Mouse (Mus musculus) layer of hippocampus, adult 9-10 months (tissue): ENCODE measurements around the gene Hbq1b.
A peak's percentile ranks its signal among the peaks of the same experiment; 100 is the strongest.

Experiments used
- DNase-seq: peaks from one replicate; pipeline ENCODE4 v3.0.0; 2022; ENCODE audit warnings: low spot score

The Hbq1b gene

DNA sequence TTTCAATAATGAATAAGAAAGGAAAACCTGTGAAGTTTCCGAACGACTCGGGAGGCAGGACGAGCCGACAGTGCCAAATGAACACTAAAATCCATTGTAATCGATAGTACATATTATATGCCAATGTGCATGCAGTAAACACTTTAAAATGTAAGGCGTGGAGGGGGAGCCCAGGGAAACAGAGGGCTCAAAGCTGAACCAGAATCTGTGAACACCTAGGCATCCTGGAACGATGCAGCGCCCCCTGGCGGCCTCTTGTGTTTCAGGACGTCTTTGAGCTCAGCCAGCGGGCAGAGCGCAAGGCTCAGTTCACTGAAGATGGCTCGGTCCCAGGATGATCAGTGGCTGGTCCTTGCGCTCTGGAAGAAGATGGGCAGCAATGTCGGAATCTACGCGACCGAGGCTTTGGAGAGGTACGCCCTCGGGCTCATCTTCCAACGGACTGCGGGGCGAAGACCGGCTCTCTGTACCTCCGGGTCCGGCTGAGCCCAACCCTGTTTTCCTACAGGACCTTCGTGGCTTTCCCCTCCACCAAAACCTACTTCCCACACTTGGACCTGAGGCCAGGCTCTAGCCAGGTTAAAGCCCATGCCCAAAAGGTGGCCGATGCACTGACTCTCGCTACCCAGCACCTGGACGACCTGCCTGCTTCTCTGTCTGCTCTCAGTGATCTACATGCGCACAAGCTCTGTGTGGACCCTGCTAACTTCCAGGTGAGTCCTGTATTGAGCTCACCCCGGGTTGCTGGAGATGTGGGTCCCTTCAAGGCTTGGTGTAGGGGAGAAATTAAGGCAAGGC is at the start of gene Hbq1b:
Gene Hbq1b, plus strand, starts transcription at position 271 of the 798 bp plus-strand sequence.
- DNase-seq: peak; percentile 78

DNA sequence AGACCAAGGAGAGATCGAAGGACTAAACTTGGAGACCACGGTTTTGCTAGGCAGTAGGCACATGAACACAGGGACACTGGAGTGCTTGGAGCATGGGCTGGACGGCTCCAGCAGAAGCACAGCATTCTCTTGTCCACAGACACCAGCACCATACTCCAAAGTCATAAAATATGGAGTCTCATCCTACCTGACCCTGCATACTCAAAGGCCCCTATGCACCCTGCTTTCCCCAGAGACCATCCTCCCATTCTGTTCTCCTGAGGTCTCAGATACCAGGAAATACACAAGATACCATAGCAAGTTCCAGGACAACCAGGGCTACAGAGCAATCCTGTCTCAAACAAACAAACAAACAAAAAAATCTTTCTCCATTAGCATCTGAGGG is 49.4 kb upstream of the Hbq1b start:
- DNase-seq: no peak

DNA sequence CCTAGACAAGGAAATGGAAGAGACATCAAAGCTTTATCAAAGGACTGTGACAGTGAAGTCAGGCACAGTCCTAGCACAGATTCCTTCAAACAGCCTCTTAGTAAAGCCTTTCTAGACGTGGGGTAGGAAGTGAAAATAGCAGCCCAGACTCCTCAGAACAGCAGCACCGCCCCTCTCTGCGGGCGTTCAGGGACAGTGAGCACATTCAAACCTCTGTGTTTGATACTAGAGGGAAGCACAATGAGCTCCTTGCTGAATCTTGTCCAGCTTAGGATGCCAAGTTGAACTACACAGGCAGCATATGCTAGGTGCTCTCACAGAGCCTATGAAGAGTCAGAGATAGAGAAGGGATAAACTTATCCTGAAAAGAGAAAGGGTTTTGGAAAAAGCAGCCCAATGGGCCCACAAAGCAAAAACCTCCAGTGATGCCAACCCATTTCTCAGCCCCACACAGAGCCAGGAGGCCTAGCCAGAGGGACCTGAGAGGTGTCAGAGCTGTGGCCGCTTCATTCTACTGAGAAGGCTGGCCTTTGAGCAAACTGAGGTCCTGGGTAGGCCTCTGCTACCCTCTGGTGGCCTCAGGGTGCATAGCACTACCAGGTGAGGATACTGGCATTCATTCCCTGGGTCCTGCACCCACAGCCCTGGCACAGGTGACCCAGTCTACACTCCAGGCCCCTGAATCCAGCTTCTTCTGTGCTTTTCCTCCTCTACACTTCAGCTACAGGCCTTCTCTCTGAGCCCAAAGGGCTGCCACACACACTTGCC is 48.5 kb upstream of the Hbq1b start:
- DNase-seq: no peak

DNA sequence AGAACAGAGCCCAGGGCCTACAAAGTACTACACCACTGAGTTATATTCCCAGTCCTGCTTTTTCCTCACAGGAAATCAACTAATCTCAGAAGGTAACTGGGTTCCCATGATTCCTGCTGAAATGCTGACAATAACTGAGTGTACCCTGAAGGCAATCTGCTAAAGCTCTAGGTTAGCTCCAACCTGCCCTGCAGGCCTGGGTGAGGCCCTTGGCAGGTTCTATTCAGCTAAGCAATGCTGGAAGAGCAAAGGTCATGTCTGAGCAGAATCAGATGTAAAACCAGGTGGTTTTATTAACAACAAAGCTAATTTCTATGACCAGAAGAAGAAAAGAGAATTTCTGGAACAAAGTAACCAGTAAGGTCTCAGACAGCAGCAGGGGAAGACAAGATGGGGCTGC is 45.4 kb upstream of the Hbq1b start:
- DNase-seq: no peak

DNA sequence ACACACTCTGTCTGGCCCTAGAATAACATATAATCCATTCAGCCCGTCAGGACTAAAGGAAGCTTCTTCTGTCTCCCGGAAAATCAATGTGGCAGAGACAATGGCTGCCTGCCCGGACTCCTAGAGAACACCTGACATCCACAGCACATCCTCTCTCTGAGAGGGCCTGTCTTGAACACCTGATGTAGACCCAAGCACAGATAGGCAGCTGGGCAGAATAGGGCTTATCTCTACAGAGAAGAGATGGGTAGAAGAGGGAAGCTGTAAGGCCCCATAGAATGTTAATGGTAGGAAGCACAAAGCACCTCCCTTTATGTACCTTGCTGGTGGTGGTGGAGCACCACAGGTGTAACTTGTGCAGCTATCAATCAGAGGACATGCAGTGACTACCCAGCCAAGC is 44.6 kb upstream of the Hbq1b start:
- no peak for DNase-seq

DNA sequence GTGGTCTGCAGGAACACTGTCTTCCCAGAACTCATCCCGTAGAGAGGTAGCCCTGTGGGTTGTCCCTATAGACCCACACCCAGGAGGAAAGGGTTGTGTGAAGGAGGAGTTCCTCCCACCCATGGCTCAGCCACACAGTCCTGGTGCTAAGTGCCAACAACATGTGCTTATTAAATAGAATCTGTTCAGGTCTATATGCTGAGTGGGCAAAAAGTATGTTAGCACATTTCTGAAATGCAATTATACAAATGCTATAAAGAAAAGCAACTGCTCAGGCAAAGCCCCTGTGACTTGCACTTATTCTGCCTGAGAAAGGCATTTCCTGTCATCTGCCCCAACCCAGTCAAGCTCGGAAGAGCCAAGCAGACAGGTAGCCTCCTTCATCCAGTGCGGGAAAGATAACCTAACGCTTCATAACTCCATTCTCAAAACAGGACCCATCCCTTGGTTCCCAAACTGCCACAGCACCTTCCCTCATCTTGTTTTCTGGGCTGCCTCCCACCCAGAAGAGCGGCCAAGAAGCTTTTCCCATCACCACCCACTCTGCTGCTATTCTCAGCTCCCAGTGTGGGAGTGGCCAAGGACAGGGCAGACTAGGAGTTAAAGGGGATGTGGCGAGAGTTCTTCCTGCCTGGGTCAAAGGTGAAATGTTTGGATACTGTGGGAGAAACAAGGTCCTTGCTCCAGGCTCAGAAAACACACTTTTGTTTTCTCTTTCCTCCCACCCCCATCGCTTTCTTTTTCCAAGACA is 43.4 kb upstream of the Hbq1b start:
- no peak for DNase-seq

DNA sequence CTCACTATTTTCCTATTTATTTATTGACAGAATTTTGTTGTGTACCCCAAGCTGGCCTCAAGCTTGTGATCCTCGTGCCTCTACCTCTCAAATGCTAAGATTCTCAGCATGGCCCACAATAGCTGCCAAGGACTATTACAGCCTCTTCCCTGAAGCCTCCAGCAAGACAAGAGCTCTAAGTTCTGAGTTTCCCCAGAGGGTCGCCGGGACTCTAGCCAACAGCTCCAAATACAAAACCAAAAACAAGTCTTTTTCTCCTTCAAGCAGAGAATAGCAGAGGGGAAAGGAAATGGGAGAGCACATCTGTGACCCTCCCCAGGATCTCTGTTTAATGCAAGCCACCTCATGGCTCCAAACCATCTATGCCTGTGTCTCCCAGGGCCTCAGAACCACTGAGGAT is 42.7 kb upstream of the Hbq1b start:
- no peak for DNase-seq

DNA sequence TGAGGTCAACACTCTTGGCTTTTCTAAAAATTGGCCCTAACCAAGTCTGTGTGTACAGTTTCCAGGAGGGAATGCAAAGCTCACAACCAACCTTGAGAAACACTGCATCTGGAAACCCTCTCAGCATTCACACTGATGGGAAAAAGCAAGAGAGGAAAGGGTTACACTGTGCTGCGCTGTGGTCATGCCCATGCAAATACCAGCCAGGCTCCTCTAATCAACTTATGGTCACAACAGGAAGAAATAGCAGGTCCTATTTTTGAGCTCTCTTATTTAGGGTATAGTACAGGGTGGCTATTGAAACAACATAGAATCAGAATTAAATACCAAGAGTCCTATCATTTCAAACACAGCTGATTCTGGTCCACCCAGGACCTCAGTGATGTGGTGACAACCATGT is 42.1 kb upstream of the Hbq1b start:
- DNase-seq: no peak

DNA sequence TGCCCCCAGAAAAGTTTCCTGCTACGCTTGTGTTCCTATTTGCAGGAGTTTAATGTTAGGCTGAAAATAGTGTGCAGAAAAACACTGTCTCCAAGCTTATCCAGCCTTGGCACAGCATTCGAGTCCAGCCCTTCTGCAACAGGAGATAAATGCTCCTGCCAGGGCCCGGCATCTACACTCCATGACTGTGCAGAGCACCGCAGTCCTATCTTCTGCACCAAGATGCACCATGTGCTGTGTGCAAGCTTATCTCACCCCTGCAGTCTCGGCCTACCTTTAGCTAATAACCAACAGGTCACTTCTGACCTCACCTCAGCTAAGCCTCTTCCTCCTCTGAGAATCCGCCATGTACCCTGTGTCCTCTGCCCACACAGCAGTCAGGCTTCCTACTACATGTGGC is 41.2 kb upstream of the Hbq1b start:
- no peak for DNase-seq

DNA sequence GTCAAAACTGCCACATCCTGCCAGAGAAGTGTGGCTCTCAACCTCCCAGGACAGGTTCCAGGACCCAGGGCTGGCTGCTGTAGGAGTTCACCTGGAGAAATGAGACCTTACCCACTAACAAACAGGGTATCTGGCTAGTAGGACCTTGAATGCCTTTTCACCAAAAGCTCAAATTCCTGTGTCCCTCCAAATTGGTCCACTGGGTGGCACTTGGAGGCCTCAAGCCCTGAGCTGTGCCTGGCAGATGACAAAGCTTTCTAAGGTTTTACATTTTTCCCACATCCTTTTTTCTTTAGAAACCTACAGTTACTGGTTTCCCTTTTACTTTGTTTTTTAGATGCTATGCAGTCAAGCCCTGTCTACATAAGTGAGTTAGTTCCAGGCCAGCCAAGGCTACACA is 39.7 kb upstream of the Hbq1b start:
- no peak for DNase-seq

DNA sequence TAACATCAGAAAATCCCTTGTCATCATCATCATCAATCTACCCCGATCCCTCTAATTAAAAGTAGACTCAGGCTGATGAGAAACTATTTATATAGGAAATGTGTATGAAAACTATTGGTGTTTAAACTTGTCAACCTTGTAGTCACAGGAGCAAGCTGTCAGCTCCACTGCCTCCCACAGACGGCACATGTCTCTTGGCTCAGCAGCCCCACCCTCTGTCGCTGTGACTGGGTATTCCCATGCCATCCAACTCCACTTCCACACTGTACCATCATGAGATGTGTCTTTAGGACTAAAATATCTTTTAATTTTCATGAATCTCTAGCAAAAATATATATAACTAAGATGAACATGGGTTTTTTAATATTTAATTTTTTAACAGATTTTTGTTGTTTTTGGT is 38.4 kb upstream of the Hbq1b start:
- no peak for DNase-seq

DNA sequence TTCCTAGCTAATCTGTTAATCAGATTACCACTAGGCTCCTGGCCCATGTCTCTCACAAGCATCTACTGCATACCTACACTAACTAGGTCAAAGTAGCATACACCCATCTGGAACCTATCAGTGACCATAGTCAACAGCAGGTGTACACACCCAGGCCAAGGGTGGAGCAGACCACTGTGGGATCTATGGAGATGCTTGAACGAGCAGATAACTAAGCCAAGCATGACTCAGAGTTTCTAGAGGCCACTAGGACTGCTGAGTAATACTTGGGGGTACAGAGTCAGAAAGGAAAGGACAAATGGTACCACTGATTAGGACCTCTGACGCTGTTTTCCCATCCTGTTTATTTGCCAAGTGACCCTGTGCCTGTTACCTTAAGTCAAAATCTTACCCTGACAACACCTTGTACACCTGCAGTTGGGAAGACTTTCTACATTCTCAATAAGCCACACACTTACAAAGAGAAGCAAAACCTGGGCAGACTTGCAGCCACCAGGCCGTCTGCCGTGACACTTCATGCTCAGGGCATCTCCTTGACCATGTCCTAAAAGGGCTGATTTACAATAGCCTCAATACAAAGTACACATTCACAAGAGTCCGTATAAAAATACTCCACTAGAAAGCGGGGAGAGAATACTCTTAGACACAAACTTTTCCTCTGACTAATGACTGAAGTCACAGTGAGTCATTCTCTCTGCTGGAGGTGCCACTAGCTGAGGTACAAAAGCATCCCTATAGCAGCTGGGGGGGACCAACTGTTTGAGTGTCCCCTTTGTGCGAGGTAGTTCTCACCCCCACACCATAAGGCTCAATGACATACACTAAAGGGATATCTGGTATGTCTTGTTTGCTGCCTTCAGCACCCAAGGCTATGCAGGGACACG is 35.6 kb upstream of the Hbq1b start:
- no peak for DNase-seq

DNA sequence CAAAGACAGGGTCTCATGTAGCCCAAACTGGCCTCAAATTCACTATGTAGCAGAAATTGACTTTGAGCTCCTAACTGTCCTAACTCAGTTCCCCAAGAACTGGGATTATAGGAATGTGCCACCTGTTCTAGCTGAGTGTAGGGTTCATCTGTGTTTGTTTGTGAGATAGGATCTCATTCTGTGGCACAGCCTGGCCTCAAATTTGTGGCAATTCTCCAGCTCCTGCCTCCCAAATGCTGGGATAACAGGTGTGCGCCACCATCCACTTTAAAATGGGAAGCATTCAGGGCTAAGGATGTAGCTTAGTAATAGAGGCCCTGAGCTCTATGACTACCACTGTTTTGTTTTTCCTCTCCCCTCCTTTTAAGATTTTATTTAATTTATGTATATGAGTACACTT is 33.6 kb upstream of the Hbq1b start:
- DNase-seq: no peak

DNA sequence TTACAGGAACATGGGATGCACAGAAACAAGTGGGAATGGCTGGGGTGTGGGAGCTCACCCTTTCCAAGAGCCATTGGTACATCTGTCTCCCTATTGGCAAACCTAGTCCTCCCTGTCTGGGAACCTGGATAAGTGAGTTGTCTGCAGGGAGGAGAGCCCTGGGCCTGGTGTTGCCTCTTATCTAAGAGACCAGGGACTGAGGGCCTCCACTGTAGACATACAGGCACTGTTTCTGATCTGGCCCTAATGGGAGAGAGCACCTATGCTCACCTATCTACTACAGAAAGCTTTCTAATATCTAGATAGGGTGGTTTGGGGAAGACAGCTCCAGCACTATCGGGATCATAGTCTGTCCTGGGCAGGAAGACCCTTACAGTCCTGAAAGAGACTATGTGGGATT is 30.6 kb upstream of the Hbq1b start:
- DNase-seq: no peak

DNA sequence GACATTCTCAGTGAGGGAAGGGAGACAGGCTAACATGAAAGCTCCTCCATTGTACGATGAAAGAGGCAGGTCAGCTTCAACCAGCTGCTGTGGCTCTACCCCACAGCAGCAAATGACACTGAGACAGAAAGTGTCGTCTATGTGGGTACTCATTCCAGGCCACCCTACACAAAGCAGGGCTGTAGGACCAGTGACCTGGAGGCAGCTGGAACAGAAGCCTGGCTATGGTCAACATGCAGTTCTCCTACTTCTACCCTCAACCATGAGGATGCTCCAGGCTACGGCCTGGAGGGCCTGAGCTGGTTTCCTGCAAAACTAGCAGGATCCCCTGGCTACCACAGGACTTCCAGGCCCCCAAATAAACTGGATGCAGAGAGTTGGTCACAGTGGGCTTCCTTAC is 30.2 kb upstream of the Hbq1b start:
- no peak for DNase-seq

DNA sequence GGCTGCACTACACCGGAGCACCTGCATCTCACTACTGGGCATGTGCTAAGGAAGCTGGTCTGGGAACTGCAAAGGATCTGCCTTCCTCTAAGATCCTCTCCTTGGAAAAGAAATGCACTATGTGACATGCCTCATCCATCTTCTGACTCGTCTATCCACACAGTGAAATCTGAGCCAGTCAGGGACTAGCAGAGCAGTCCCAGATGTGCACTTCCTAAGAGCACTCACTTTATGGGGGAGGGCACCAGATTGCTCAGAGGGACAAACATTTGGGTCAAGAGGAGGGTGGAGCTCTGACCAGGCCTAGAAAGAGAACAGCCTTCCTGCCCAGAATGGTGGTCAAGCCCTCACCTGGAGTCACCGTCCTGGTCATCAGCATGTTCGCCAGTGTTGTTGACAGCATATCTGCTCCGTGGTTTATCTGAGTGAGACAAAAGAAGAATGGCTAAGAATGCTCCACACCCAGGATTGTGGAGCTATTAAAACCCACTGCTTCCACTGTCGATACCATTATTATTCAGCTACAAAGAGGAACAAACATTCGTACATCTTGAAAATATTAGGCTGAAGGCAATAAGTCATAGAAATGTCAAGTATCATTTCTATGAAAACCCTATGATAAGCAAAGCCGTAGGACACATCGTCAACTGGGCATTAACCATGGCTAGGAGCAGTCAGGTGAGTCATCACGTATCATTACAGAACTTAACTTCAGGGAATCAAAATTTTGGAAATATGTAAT is 23.9 kb upstream of the Hbq1b start:
- DNase-seq: no peak

DNA sequence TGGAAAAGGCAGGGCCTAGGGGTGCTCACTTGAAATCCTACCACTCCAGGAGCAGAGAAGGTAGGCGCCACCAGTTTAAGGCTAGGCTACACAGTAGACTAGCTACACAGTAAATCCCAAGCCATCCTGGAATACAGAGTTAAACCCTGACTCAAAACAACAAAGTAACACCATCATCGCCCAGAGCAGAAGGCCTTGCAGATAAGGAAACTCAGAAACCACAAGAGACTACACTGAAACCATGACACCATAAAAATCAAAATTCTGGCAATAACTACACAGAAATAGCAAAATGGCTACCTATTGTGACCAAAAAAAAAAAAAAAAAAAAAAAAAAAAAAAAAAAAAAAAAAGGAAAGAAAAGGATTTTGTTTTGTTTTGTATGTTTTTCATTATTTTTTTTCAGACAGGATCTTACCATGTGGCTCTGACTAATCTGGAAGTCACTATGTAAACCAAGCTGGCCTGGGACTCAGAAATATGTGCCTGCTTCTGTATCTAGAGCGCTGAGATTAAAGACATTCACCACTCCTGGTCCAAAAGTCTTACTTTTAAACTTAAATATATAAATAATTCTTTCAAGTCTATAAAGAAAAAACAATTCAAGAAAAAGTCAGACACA is 21.5 kb upstream of the Hbq1b start:
- no peak for DNase-seq

DNA sequence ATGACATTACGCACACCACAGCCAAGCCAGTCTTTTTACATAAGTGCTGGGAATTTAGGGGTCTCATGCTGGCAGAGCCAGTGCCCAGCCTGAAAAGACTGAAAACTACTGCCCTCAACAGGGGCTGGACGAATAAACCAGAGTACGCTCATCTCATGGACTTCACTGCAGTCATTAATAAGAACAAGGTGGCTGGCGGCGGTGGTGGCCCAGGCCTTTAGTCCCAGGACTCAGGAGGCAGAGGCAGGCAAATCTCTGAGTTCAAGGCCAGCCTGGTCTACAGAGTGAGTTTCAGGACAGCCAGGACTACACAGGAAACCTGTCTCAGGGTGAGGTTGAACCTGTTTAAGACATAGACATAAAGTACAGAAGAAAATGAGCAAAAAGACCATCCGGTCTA is 20.6 kb upstream of the Hbq1b start:
- DNase-seq: no peak

DNA sequence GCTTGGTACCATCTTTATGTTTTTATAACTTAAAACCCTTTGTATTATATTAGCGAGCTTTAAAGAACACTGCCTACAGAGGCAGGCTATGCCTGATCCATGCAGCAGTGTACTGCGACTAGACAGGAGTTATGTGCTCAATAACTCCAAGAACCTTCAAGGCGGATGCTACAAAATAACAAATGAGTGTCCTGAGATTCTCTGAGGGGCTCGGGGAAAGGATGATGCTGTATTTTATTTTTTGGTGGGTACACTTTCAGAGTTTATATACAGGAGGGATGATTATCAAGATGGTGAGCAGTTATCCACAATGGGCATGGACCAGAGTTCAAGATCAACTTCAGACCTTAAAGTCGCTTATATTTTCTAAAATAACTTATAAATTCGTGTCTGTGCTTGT is 20.0 kb upstream of the Hbq1b start:
- DNase-seq: no peak

DNA sequence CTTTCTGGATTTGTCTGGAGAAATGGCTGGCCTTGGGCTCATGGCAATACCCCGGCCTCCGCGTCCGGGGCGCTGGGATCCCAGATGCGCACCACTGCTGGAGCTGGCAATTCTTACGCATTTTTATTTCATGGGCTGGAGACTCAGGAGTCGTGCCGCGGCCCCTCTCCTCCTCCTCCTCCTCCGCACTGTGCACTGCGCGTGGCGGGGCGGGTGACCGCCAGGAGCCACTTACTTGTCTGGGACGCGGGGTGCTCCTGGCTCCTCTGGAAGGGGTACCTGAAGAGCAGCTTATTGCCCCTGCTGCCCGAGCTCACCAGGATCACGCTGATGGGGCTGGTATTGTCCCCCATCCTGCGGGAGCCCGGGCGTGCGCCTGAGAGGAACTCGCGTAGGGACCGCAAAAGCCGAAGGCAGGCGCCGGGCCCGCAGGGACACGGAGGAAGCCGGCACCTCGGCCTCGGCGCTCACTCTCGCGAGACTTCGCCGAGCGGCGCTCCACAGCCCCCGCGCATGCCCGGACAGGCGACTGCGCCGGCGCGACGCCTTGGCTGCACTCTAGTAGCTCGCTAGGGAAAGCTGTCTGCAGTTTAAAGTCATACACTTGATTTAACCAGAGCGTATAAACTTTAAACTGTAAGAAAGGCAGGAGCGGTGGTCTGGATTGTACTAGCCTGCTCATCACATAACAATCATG is 19.4 kb upstream of the Hbq1b start, which contains the start of gene Nprl3:
Gene Nprl3, minus strand, starts transcription at position 520 of the 697 bp plus-strand sequence.
- DNase-seq: peak; percentile 86
